Mouse (Mus musculus) urinary bladder, postnatal 36 days (tissue): ENCODE results near the gene Camsap2.

ENCODE experiments used
- DNase-seq, 2 experiments: peaks; one replicate each; pipeline ENCODE4 v3.0.0; 2022; ENCODE audit warnings: low spot score in 2 of 2, mixed read lengths in 1 of 2

Gene Camsap2

GRCm38 (mm10) chr1:136225846-136226245 lies 120.1 kb downstream of the Camsap2 start:
- no peak for DNase-seq

DNA sequence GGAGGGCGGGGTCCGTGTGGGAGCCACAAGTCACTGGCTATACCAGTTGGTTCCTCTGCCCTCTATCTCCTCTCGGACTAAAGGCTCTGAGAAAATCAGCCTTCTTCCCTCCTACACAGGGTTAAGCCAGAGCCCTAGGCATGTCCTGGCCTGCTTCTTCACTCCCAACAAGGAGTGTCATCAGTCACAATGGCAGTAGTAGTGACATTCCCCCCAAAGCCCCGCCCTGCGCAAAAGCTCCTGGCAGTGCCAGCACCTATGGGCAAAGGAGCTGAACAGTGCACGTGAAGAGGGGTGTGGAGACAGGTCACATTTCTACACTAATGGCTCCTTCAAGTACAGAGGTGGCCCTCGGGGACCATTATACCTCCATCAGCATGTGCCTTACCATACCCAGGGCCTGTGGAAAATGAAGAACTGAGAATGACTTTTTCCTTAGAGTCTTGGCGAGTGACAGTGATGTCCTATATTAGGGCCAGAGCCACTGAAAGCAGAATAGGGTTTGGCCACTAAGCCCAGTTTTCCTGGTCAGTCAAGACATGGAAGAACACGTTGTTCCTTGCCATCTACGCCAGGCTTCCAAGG lies 122.1 kb downstream of the Camsap2 start:
- peak; percentile 66 to 70 for DNase-seq

GRCm38 (mm10) chr1:136222386-136222785 lies 123.5 kb downstream of the Camsap2 start:
- DNase-seq: no peak

DNA sequence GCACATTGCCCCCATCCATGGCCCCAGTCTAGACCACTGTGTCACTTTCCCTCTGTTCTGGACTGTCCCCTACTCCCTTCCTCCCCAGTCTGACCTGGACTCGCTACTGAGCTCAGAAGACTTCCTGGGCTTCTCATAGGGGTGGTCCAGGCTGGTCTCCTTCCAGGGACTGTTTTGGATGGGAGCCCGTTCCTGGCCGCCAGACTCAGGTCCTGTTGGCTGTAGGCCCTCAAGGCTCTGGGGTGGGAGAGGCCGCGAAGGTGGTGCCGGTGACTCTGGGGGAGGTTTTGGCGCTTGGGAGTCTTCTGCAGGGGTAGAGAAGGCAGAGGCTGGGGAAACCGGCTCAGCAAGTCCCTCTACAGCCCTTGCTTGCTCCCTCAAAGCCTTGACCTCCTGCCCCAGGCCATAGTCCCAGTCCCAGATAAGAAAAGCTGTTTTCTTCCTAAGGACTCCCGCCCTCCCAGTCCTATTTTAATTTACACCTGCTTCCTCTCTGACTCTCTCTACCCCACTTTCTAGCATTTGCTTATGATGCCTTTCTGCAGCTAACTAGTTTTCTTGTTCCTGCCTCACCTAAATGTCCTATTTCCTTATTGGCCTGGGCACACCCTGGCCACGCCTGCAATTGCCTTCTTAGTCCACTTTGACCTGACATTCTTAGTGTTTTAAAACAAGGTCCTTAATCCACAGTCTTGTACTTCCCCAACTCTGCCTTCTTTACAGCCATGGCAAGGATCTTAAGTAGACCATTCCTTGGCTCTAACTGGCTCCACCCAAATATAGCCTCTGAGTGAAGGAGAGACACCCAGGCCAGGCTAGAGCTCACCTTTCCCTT lies 125.7 kb downstream of the Camsap2 start:
- DNase-seq: peak; percentile 65 to 70
